Mouse (Mus musculus) inflammation-experienced regulatory T-cells, adult 6 months (primary cell): Measurements from ENCODE around the gene Cux1. TPM values are rescaled to one million over a fixed set of nuclear protein-coding genes. Genes with fewer than 3 reads are reported as not detected.

Experiments
- ATAC-seq: one replicate; pipeline ENCODE4 v1.8.0; 2017
- polyA plus RNA-seq, 3 experiments: library from polyadenylated mRNA; unstranded; fragments of 100-300 nt; shearing (Covaris generic); gene quantifications; one replicate each; pipeline ENCODE4 v1.2.1; 2017

The Cux1 gene
- polyA plus RNA-seq, 3 experiments from 2014 or later = 25.9 to 53.1 (median 41.6) TPM

- ATAC-seq = no peak
Observed at GRCm38 (mm10) chr5:136297691-136298090, 269.6 kb downstream of the Cux1 start.

DNA sequence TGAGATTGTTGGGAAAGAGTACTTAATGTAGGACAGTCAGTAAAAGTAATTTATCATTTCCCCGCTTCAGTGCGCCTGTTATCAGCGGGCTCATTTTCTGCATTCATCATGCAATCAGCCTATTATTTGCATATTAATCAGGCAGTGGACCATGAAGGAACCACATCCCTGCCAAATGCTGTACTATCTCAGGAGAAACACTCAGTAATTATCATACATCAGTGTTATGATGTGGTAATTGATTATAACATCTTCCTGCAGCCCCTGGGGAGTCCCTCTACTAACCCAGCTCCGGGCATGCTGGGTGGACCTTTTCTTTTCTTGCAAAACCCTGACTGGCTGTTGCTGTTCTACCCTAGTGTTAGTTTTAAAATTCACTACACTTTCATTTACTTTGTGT lies 270.4 kb downstream of the Cux1 start:
- ATAC-seq = no peak

DNA sequence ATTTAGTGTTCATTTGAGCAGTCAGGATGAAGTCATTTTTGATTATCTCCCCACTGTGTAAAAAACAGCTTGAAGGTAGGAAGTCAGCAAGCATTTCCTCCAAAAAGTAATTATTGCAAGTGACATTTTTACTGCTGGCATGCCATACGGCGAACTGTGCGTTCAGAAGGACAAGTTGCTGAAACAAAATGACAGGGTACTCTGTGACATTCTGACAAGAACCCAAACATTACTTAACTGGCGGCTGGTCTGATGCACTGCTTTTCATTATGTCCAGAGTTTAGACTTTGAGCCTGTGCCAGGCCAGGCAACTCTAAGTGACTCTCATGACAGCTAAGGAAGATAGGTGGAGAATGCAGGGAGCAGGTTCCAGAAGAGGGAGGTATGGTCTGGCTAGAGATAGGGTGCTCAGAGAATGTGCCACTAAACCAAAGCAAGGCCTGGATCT lies 274.3 kb downstream of the Cux1 start:
- ATAC-seq = no peak

- ATAC-seq = no peak
Observed at GRCm38 (mm10) chr5:136292361-136292760, 274.9 kb downstream of the Cux1 start.

DNA sequence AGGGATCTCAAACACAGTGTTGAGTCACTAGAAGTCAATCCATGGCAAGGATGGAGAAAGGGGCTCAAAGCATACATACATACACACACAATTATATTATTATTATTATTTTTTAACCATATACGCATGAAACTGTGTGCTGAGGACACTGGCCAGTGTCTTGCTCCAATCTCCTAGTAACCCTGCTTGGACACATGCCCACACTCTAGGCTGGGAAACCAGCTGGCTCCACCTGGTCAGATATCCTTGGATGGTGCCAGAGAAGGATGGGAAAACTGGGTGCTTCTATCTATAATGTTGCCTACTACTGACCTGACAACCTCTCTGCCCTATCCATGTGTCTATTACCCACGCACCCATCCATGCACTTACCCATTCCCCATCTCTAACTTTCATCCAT lies 275.7 kb downstream of the Cux1 start:
- ATAC-seq = no peak

DNA sequence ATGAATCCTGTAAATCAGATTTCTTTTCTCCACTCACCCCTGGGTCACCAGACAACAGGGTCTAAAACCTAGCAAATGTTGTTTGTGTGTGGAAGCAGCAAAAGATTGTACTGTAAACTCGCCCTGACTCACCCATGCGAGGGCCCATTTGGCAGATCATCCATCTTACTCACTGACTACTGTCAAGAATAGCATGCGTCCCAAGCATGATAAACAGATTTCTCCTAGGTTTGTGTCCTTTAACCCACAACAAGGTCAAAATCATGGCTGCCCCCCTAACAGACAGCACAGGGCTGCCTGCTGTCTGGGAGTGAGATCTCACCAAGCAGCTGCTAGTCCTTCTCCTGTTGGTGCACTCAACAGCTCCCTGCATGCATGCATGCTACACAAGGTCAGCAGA lies 277.5 kb downstream of the Cux1 start:
- ATAC-seq = no peak

GRCm38 (mm10) chr5:136288351-136289081 lies 278.8 kb downstream of the Cux1 start:
- ATAC-seq = no peak

DNA sequence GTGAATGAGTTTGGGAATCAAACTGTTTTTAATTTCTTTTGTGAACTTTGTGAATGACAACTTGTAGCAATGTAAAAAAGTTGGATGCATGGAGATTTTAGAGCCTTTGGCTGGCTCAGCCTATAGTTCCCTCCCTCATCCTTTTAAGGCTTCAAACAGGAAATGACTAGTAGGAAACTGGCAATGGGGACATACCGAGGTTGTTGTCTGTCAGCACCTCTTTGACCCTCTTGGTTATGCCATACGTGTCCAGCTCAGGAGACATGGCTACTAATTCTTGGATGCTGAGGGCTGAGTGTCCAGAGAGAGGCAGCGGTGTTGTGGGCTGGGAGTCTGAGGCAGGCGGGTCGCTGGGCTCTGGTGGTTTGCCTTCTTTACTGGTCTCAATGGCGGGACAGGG lies 280.7 kb downstream of the Cux1 start:
- ATAC-seq = no peak

- no peak for ATAC-seq
Observed at GRCm38 (mm10) chr5:136285106-136285505, 282.2 kb downstream of the Cux1 start.

DNA sequence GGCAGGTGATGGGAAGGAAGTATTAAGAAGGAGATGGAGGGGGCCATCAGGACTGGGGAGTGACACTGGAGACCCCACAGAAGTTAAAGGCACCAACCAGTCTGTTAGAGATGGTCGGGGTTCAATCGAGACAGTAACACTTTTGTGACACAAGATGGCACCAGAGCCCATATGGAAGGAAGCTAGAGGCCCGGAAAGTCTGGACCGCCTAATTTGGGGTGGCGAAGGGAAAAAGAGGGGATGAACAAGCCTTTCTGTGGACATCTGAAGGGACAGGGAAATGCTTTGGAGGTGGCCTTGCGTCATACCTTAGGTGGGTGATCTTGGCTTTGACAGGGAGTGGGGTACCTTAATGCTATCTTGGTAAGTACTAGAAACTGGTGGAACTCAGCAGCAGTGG lies 285.9 kb downstream of the Cux1 start:
- ATAC-seq = no peak

DNA sequence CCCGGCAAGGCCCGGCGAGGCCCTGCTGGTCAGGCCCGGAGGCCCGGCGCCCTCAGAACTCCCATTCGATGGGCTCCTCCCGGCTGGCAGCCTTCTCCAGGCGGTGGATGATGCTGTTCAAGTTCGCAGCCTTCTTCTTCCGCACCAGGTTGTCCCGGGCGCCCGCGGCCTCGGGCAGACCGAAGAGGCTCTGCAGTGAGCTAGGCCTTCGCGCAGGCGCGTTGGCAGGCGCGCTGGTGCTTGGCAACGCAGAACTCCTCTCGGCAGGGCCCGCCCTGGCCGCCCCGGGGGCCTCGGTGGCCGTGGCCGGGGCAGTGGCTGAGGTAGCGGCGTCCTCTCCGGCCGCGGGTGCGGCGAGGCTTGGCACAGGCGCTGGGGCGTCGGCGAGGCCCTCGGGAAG lies 292.6 kb downstream of the Cux1 start:
- no peak for ATAC-seq

GRCm38 (mm10) chr5:136269937-136270336 lies 297.4 kb downstream of the Cux1 start:
- ATAC-seq = no peak

- ATAC-seq = no peak
Observed at GRCm38 (mm10) chr5:136266077-136266476, 301.2 kb downstream of the Cux1 start.

- no peak for ATAC-seq
Observed at GRCm38 (mm10) chr5:136263342-136263741, 303.9 kb downstream of the Cux1 start.

- ATAC-seq = no peak
Observed at GRCm38 (mm10) chr5:136258919-136259318, 308.4 kb downstream of the Cux1 start.

DNA sequence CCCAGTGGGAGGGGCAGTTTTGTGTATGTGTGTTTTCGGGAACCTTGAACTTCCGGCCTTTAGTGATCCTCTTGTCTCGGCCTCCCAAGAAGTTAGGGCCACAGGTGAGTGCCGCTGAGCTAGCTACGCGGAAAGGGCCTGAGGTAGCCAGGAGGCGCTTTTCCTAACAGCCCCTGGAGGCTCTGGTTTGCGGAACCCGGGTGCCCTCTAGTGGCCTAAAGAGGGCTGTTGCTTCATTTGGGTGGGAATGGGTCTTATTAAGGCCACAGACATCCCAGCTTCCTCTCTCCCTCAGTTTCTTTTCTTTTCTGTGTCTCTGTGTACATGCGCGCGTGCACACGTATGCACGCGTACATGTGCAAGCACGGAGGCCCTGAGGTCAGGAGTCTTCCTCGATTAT lies 314.4 kb downstream of the Cux1 start:
- peak; percentile 69 for ATAC-seq

DNA sequence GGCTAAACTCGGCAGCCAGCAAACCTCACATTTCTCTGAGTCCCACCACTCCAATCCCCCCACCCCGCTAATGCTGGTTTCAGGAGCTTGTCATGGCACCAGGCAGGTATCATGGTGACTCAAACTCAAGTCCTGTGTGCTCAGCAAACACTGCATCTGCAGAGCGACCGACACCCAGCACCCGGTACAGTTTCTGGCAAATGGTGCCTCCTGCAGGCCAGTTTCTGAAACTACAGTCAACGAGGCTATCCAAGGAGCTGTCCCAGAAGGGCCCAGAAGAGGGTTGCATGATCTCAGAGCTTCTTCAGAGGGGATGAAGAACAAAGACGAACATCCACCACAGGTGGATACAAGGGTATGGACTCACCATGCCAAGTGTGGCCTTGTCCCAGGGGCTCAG lies 316.3 kb downstream of the Cux1 start:
- no peak for ATAC-seq

- ATAC-seq = no peak
Observed at GRCm38 (mm10) chr5:136248441-136248840, 318.8 kb downstream of the Cux1 start.

DNA sequence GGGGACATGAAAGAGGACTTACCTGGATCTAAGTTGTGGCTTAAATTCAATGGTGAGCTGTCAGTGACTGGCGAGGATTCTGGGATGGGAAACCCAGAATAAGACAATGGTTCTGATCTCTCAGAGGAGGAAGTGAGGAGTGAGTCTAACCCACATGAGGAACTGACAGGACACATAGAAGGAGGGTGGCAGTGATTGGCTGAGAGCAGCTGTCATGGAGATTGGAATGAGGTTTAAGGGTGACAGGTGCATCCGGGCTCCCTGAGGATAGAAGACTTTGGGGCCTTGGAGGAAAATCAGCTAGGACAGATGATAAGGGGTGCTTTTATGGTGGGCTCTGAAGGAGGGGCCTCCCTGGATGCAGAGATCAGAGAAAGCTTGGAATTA lies 320.8 kb downstream of the Cux1 start, which contains the start of gene Sh2b2:
Gene Sh2b2, minus strand, starts transcription at position 105 of the 387 bp plus-strand sequence.
- ATAC-seq = no peak

DNA sequence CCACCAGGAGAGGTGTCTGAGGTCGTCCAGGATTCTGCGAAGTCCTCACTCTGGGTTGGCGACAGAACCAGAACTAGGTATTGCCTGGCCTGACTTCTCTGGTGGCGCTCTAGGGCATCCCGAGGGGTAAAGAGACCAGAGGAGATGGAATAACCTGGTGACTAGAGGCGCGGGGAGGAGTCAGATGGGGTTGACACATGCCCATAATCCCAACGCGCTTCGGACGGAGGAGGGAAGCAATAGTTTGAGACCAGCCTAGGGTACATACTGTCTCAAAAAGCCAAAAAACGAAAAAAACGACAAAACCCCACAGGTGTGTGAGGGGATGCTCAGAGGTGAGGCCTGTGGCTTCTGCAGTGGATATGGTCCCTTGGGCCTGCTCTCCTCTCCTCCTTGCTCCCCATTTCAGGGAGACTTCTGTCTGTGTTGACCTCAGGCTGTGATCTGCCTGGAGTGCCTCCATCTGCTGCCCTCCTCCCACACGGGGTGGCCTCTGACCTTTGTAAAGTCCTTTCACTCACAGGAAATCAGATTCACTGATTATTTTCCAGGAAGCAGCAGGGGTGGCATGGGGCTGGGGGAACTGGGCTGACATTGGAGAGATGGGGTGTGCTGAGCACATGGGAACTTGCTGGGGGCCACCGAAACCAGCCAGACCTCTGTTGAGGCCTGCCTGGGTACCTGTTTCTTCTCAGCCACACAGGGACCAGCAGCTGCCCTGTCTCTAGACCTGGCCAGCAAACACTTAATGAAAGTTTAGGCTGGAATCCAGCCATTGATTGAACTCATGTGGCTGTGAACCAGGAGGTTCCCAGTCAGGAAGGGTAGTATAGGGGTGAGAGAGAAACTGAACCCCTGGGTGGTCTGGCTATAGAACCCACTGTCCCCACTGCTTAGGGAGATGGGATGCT lies 321.5 kb downstream of the Cux1 start:
- no peak for ATAC-seq

- peak; percentile 61 for ATAC-seq
Observed at GRCm38 (mm10) chr5:136244762-136245540, 322.3 kb downstream of the Cux1 start.

DNA sequence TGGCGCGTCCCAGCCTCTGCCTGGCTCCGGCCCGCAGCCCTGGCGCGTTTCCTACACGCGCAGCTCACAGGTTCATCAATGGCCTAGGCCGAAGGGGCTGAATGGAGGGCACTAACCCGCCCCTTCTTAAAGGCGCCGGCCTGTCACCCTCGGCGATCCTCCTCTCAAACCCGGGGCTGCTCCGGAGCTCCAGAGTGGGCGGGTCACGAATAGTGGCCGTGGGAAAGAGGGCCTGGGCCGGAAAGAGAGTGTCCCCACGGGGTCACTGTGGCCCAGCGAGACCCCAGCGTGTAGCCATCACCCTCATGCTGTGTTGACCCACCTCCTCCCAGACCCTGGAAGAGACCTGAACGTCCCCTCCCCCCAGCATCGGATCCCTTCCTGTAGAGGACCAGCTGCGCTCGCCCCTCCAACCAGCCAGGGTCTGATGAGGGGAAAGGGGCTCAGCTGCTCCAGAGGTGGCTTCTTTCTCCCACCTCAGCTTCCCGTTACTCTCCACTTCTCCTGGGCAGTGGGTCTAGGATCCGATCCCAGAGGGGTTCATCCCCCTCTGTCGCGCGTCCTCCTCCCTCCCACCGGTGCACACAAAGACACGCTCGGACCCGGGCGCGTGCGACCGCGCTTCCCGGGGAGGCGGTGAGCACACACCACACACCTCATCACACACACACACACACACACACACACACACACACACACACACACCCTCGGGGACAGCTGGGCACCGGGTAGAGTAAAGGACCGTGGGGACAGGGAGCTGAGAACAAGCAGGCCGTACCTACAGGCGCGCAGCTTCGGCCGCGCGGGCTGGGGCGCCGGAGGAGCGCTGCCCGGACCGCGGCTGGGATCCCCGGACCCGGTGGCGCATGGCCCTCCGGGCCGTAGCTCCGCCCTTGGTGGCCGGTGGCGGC lies 323.2 kb downstream of the Cux1 start:
- no peak for ATAC-seq
